In genomic region chr3:27983935-27984577, GRCm38 (mm10) we compare ENCODE assay signal across 8 mouse cellular contexts. TPM values are rescaled to one million over a fixed set of nuclear protein-coding genes. Genes with fewer than 3 reads are reported as not detected.
DNase-seq lines count a peak whose midpoint lies in the region; ATAC-seq and TF ChIP-seq lines count a peak whose summit lies in the region.

No protein-coding gene starts in this region.

- H3K36me3 ChIP-seq in forebrain, embryonic 13.5 days (ENCODE audit: poor library complexity, severe bottlenecking): no peaks in the 10 kb centered on the region
- no peaks in the 10 kb centered on the region for H3K36me3 ChIP-seq in heart, postnatal 0 days (replicated peaks; ENCODE audit: control insufficient read depth, insufficient read depth, low read length)
- no peaks in the 10 kb centered on the region for H3K36me3 ChIP-seq in liver, embryonic 16.5 days (ENCODE audit: control insufficient read depth, insufficient read depth)
- H3K36me3 ChIP-seq in neural tube, embryonic 11.5 days (ENCODE audit: control insufficient read depth, insufficient read depth, low read length): no peaks in the 10 kb centered on the region

- peak; percentile 68 to 79 for DNase-seq in adrenal gland, postnatal 36 days
- DNase-seq in heart, postnatal 0 days (ENCODE audit: low spot score): peak; percentile 95
- DNase-seq in kidney, postnatal 14 days: peak; percentile 89
- DNase-seq in neural tube, embryonic 11.5 days (ENCODE audit: low spot score): peak; percentile 65
- peak; percentile 8 to 33 for DNase-seq in thymus, postnatal 10 days (ENCODE audit: low spot score in 2 of 2)

- no peaks in the 10 kb centered on the region for H3K27me3 ChIP-seq in forebrain, embryonic 13.5 days
- no peaks in the 10 kb centered on the region for H3K27me3 ChIP-seq in heart, postnatal 0 days (ENCODE audit: control insufficient read depth, insufficient read depth, low read length)
- H3K27me3 ChIP-seq in liver, embryonic 16.5 days (ENCODE audit: control insufficient read depth, insufficient read depth, low read depth, low read length): no peaks in the 10 kb centered on the region
- H3K27me3 ChIP-seq in neural tube, embryonic 11.5 days (ENCODE audit: control insufficient read depth, insufficient read depth, low read length): no peaks in the 10 kb centered on the region

- H3K9me3 ChIP-seq in forebrain, embryonic 13.5 days (replicated peaks): no peaks in the 10 kb centered on the region
- H3K9me3 ChIP-seq in heart, postnatal 0 days (replicated peaks; ENCODE audit: control insufficient read depth, low read length): no peaks in the 10 kb centered on the region
- no peaks in the 10 kb centered on the region for H3K9me3 ChIP-seq in liver, embryonic 16.5 days (replicated peaks; ENCODE audit: control insufficient read depth, low read length)
- H3K9me3 ChIP-seq in neural tube, embryonic 11.5 days (ENCODE audit: control insufficient read depth, low read length): no peaks in the 10 kb centered on the region

- TF ChIP-seq CTCF in heart, postnatal 0 days (IDR thresholded peaks at IDR 0.05; ENCODE audit: low read depth): no peak

- 4% methylated on average over 14 of the region's 14 CpGs for WGBS in forebrain, embryonic 13.5 days
- WGBS in heart, postnatal 0 days: 11% methylated on average over 14 of the region's 14 CpGs
- WGBS in liver, embryonic 16.5 days (ENCODE audit: insufficient replicate concordance): 8% methylated on average over 14 of the region's 14 CpGs
- 24% methylated on average over 14 of the region's 14 CpGs for WGBS in neural tube, embryonic 11.5 days

- peak overlapping the region; percentile 52 for H3K4me2 ChIP-seq in forebrain, embryonic 13.5 days
- peak overlapping the region; percentile 65 for H3K4me2 ChIP-seq in heart, postnatal 0 days (ENCODE audit: low read depth, low read length)
- H3K4me2 ChIP-seq in liver, embryonic 16.5 days (ENCODE audit: low read depth, low read length): peak overlapping the region; percentile 52
- peak overlapping the region; percentile 5 for H3K4me2 ChIP-seq in neural tube, embryonic 11.5 days (ENCODE audit: low read depth)

- TF ChIP-seq EP300 in heart, postnatal 0 days (IDR thresholded peaks at IDR 0.05; ENCODE audit: low read depth): no peak

- peak overlapping the region; percentile 21 for H3K4me3 ChIP-seq in forebrain, embryonic 13.5 days
- peak overlapping the region; percentile 51 for H3K4me3 ChIP-seq in heart, postnatal 0 days (ENCODE audit: low read depth, low read length)
- peak overlapping the region; percentile 47 for H3K4me3 ChIP-seq in liver, embryonic 16.5 days (ENCODE audit: low read depth, low read length)
- H3K4me3 ChIP-seq in neural tube, embryonic 11.5 days (ENCODE audit: low read depth, low read length): no peak overlapping the region

- H3K9ac ChIP-seq in forebrain, embryonic 13.5 days: no peak overlapping the region
- peak overlapping the region; percentile 63 for H3K9ac ChIP-seq in heart, postnatal 0 days (replicated peaks; ENCODE audit: low read depth, low read length)
- peak overlapping the region; percentile 4; the same call in 1 of the 2 replicates for H3K9ac ChIP-seq in liver, embryonic 16.5 days (ENCODE audit: low read depth, low read length)
- no peak overlapping the region for H3K9ac ChIP-seq in neural tube, embryonic 11.5 days (ENCODE audit: low read length)

- H3K4me1 ChIP-seq in forebrain, embryonic 13.5 days: peaks cover 21% of the 10 kb centered on the region
- H3K4me1 ChIP-seq in heart, postnatal 0 days (ENCODE audit: control insufficient read depth, insufficient read depth): peaks cover 21% of the 10 kb centered on the region
- H3K4me1 ChIP-seq in liver, embryonic 16.5 days (ENCODE audit: control insufficient read depth, low read depth, low read length): no peaks in the 10 kb centered on the region; the same call in 1 of the 2 replicates
- H3K4me1 ChIP-seq in neural tube, embryonic 11.5 days (ENCODE audit: control insufficient read depth, insufficient read depth, low read length): no peaks in the 10 kb centered on the region

- ATAC-seq in CD4-positive, CD25-positive, alpha-beta regulatory T cell, adult 4 months: peak; percentile 89
- peak; percentile 97 for ATAC-seq in forebrain, embryonic 13.5 days
- peak; percentile 91 for ATAC-seq in heart, postnatal 0 days (ENCODE audit: insufficient read depth, low read depth)
- peak; percentile 93 for ATAC-seq in liver, embryonic 16.5 days (ENCODE audit: low read depth)
- ATAC-seq in neural tube, embryonic 11.5 days (ENCODE audit: insufficient read depth, low FRiP score, low TSS enrichment): peak; percentile 92

- H3K27ac ChIP-seq in forebrain, embryonic 13.5 days: peak overlapping the region; percentile 60; the same call in 1 of the 2 replicates
- H3K27ac ChIP-seq in heart, postnatal 0 days (ENCODE audit: low read depth): peak overlapping the region; percentile 77
- H3K27ac ChIP-seq in liver, embryonic 16.5 days (ENCODE audit: low read length): 0 out of 2 replicates have a peak overlapping the region, but pooled peaks have one; percentile 5
- H3K27ac ChIP-seq in neural tube, embryonic 11.5 days (ENCODE audit: low read depth, low read length): no peak overlapping the region

RNA-seq across cellular contexts. Expression of gene Pld1, which starts 45.6 kb away (rescaled TPM):
- polyA plus RNA-seq in CD4-positive, CD25-positive, alpha-beta regulatory T cell, adult 4 months (2017; shearing (Covaris generic)): under 1 TPM in 1 of 2 experiments, not detected in 1; 0.85 TPM
- total RNA-seq in adrenal gland, postnatal 36 days (2021): 1 to 10 TPM; 6.5 to 6.8 TPM
- polyA plus RNA-seq in forebrain, embryonic 13.5 days (2015; fragmentation: Nextera tagmentation; extraction: Ambion mirVana): 2.4 and 2.7 TPM in 2 replicates
- total RNA-seq in heart, postnatal 0 days (2014; rRNA removed; ENCODE audit: low replicate concordance): 7.6 and 16.7 TPM in 2 replicates
- 5.0 and 5.7 TPM in 2 replicates for polyA plus RNA-seq in heart, postnatal 0 days (2015; fragmentation: Nextera tagmentation; extraction: Ambion mirVana)
- polyA plus RNA-seq in liver, embryonic 16.5 days (2015; fragmentation: Nextera tagmentation; extraction: Ambion mirVana): 5.9 and 6.8 TPM in 2 replicates
- polyA plus RNA-seq in neural tube, embryonic 11.5 days (2014; fragmentation: Nextera tagmentation; extraction: Ambion mirVana): 2.7 and 4.0 TPM in 2 replicates

Comparison
In these comparisons a context has a peak if more than half of its experiments do, and no peak if none do; other contexts are left out.
1. DNase-seq: peak in every context shown above with its lines; median percentile 95 in heart, postnatal 0 days; 89 in kidney, postnatal 14 days; 74 in adrenal gland, postnatal 36 days; 65 in neural tube, embryonic 11.5 days; 20 in thymus, postnatal 10 days.
2. H3K4me2 ChIP-seq: peak in every context shown above with its lines; median percentile 65 in heart, postnatal 0 days; 52 in forebrain, embryonic 13.5 days; 52 in liver, embryonic 16.5 days; 5 in neural tube, embryonic 11.5 days.
3. H3K9ac ChIP-seq: peak in heart, postnatal 0 days (single experiment) and liver, embryonic 16.5 days (single experiment); none in forebrain, embryonic 13.5 days (single experiment) and neural tube, embryonic 11.5 days (single experiment).
4. Peak in every context shown above with its lines, with median percentiles within 50 percentile points of each other: ATAC-seq.